Mouse (Mus musculus): ENCODE measurements around the gene Amotl2.

Gene Amotl2

GRCm38 (mm10) chr9:102719085-102719484 is 2.6 kb downstream of the Amotl2 start:
- 35% methylated on average over 4 of the region's 4 CpGs for WGBS

- whole genome bisulfite sequencing: 60% methylated on average over 17 of the region's 17 CpGs
Observed at GRCm38 (mm10) chr9:102719936-102720566, 3.6 kb downstream of the Amotl2 start.

- WGBS: 63% methylated on average over 18 of the region's 18 CpGs
Observed at GRCm38 (mm10) chr9:102720567-102721167, 4.2 kb downstream of the Amotl2 start.

- 54% methylated on average over 3 of the region's 3 CpGs for WGBS
Observed at GRCm38 (mm10) chr9:102721406-102721978, 5.0 kb downstream of the Amotl2 start.

- WGBS: 52% methylated on average over 9 of the region's 9 CpGs
Observed at GRCm38 (mm10) chr9:102722071-102722561, 5.6 kb downstream of the Amotl2 start.

GRCm38 (mm10) chr9:102722750-102723149 is 6.3 kb downstream of the Amotl2 start:
- 77% methylated on average over 4 of the region's 4 CpGs for WGBS

- 78% methylated on average over 12 of the region's 12 CpGs for WGBS
Observed at GRCm38 (mm10) chr9:102723241-102723709, 6.8 kb downstream of the Amotl2 start.

- 30% methylated on average over 4 of the region's 4 CpGs for WGBS
Observed at GRCm38 (mm10) chr9:102723990-102724461, 7.6 kb downstream of the Amotl2 start.

- WGBS: 63% methylated on average over 7 of the region's 7 CpGs
Observed at GRCm38 (mm10) chr9:102724942-102725341, 8.5 kb downstream of the Amotl2 start.

- 38% methylated on average over 22 of the region's 22 CpGs for WGBS
Observed at GRCm38 (mm10) chr9:102725958-102726654, 9.6 kb downstream of the Amotl2 start.

- WGBS: 72% methylated on average over 3 of the region's 3 CpGs
Observed at GRCm38 (mm10) chr9:102726811-102727210, 10.3 kb downstream of the Amotl2 start.

GRCm38 (mm10) chr9:102727662-102728468 is 11.4 kb downstream of the Amotl2 start:
- 91% methylated on average over 25 of the region's 25 CpGs for WGBS

- WGBS: 93% methylated on average over 9 of the region's 9 CpGs
Observed at GRCm38 (mm10) chr9:102728469-102728747, 11.9 kb downstream of the Amotl2 start.

GRCm38 (mm10) chr9:102729093-102729845 is 12.8 kb downstream of the Amotl2 start:
- 87% methylated on average over 21 of the region's 21 CpGs for WGBS

- 81% methylated on average over 14 of the region's 14 CpGs for WGBS
Observed at GRCm38 (mm10) chr9:102729876-102730413, 13.5 kb downstream of the Amotl2 start.

- 75% methylated on average over 7 of the region's 7 CpGs for WGBS
Observed at GRCm38 (mm10) chr9:102731044-102731471, 14.6 kb downstream of the Amotl2 start.

- 71% methylated on average over 10 of the region's 10 CpGs for WGBS
Observed at GRCm38 (mm10) chr9:102731574-102732175, 15.2 kb downstream of the Amotl2 start.

GRCm38 (mm10) chr9:102732326-102732865 is 15.9 kb downstream of the Amotl2 start:
- WGBS: 62% methylated on average over 5 of the region's 5 CpGs

GRCm38 (mm10) chr9:102733459-102733858 is 17.0 kb downstream of the Amotl2 start:
- 91% methylated on average over 5 of the region's 5 CpGs for WGBS

Measured in cerebral cortex, adult 2 months (tissue).